In the genomic region with DNA sequence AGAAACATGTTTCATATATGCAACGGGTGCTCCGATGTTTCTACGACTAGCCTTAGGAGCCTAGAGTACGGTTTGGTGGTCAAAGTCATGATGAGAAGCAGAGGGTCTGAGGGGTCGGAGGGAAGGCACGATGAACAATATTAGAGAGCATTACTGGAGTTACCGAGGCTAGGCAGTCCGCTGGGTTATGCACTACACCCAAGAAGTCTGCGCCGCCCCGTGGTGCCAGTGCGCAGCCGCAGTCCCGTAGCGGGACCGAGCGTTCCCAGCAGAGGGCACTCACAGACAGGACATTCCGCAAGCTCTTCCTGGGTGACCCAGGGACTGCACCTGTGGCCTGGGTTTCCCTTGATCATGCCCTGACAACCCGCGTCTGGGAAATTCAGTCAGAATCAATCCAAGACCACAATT, we compare ENCODE assay signal across 8 mouse cellular contexts. TPM values are rescaled to one million over a fixed set of nuclear protein-coding genes. Genes with fewer than 3 reads are reported as not detected.
DNase-seq lines count a peak whose midpoint lies in the region; ATAC-seq and TF ChIP-seq lines count a peak whose summit lies in the region.

No protein-coding gene starts in this region.

- TF ChIP-seq POLR2A in bone marrow, adult 2 months (IDR thresholded peaks at IDR 0.05; ENCODE audit: borderline replicate concordance, control insufficient read depth, low read depth, low read length) = peak; percentile 71; the same call in 1 of the 2 replicates
- peak; percentile 60; the same call in 1 of the 2 replicates for TF ChIP-seq POLR2A in limb, embryonic 14.5 days (IDR thresholded peaks at IDR 0.05; ENCODE audit: borderline replicate concordance, extremely low read depth, insufficient read depth, insufficient read length)

- DNase-seq in 416B (ENCODE audit: low read depth) = peak; percentile 94
- peak; percentile 94 for DNase-seq in heart, adult 8-10 months (ENCODE audit: low spot score)
- peak; percentile 97 for DNase-seq in kidney, adult 9 months
- DNase-seq in limb, embryonic 14.5 days (ENCODE audit: low spot score) = peak; percentile 92
- DNase-seq in midbrain, postnatal 0 days (ENCODE audit: low spot score) = peak; percentile 93
- DNase-seq in spleen, postnatal 14 days (ENCODE audit: low spot score in 2 of 2) = peak; percentile 90 to 93

- peak overlapping the region; percentile 71 for H3K4me2 ChIP-seq in embryonic facial prominence, embryonic 15.5 days (replicated peaks)
- H3K4me2 ChIP-seq in limb, embryonic 14.5 days (replicated peaks; ENCODE audit: low read depth, low read length, severe bottlenecking) = peak overlapping the region; percentile 65
- peak overlapping the region; percentile 74 for H3K4me2 ChIP-seq in midbrain, postnatal 0 days (ENCODE audit: low read depth, low read length, poor library complexity, severe bottlenecking)

- H3K9ac ChIP-seq in embryonic facial prominence, embryonic 15.5 days = peak overlapping the region; percentile 35; the same call in 1 of the 2 replicates
- H3K9ac ChIP-seq in limb, embryonic 14.5 days (ENCODE audit: low read depth, low read length, severe bottlenecking) = peak overlapping the region; percentile 55
- peak overlapping the region; percentile 64 for H3K9ac ChIP-seq in midbrain, postnatal 0 days (replicated peaks; ENCODE audit: low read length, poor library complexity, severe bottlenecking)

- H3K36me3 ChIP-seq in embryonic facial prominence, embryonic 15.5 days = no peaks in the 10 kb centered on the region
- H3K36me3 ChIP-seq in limb, embryonic 14.5 days (ENCODE audit: control insufficient read depth, insufficient read depth, low read length) = no peaks in the 10 kb centered on the region
- H3K36me3 ChIP-seq in midbrain, postnatal 0 days (ENCODE audit: insufficient read depth, low read length) = no peaks in the 10 kb centered on the region

- peak overlapping the region; percentile 52 for H3K27ac ChIP-seq in bone marrow, adult 2 months (ENCODE audit: control insufficient read depth, insufficient read depth, low read depth, low read length, poor library complexity)
- peak overlapping the region; percentile 93 for H3K27ac ChIP-seq in embryonic facial prominence, embryonic 15.5 days (replicated peaks)
- peak overlapping the region; percentile 85 for H3K27ac ChIP-seq in limb, embryonic 14.5 days (replicated peaks; ENCODE audit: low read depth, low read length)
- peak overlapping the region; percentile 81 for H3K27ac ChIP-seq in midbrain, postnatal 0 days (ENCODE audit: low read depth, low read length)

- peak; percentile 99 for TF ChIP-seq CTCF in bone marrow, adult 2 months (IDR thresholded peaks at IDR 0.05; ENCODE audit: control insufficient read depth, insufficient read depth, low read length)
- TF ChIP-seq CTCF in midbrain, postnatal 0 days (IDR thresholded peaks at IDR 0.05) = peak; percentile 93

- no peaks in the 10 kb centered on the region for H3K9me3 ChIP-seq in embryonic facial prominence, embryonic 15.5 days (replicated peaks)
- no peaks in the 10 kb centered on the region for H3K9me3 ChIP-seq in limb, embryonic 14.5 days (ENCODE audit: control insufficient read depth, low read length)
- no peaks in the 10 kb centered on the region for H3K9me3 ChIP-seq in midbrain, postnatal 0 days (ENCODE audit: low read length)

- H3K4me3 ChIP-seq in bone marrow, adult 2 months (replicated peaks; ENCODE audit: control insufficient read depth, low read depth, low read length) = peak overlapping the region; percentile 93
- H3K4me3 ChIP-seq in embryonic facial prominence, embryonic 15.5 days (replicated peaks) = peak overlapping the region; percentile 52
- peak overlapping the region; percentile 39 for H3K4me3 ChIP-seq in limb, embryonic 14.5 days (replicated peaks; ENCODE audit: low read length)
- H3K4me3 ChIP-seq in midbrain, postnatal 0 days (ENCODE audit: low read depth, low read length) = peak overlapping the region; percentile 50

- peaks cover 1% of the 10 kb centered on the region for H3K4me1 ChIP-seq in bone marrow, adult 2 months (ENCODE audit: control insufficient read depth, insufficient read depth, low read length)
- 0 out of 2 replicates have a peak, but pooled peaks cover 3% of the 10 kb centered on the region for H3K4me1 ChIP-seq in embryonic facial prominence, embryonic 15.5 days
- H3K4me1 ChIP-seq in limb, embryonic 14.5 days (ENCODE audit: control insufficient read depth, insufficient read depth, low read length) = no peaks in the 10 kb centered on the region
- H3K4me1 ChIP-seq in midbrain, postnatal 0 days (ENCODE audit: insufficient read depth, low read length) = no peaks in the 10 kb centered on the region

- ATAC-seq in embryonic facial prominence, embryonic 15.5 days (ENCODE audit: insufficient number of reproducible peaks, low FRiP score, low TSS enrichment, low read depth) = peak; percentile 91
- ATAC-seq in limb, embryonic 14.5 days (ENCODE audit: low FRiP score, low read depth) = peak; percentile 89
- ATAC-seq in midbrain, postnatal 0 days (ENCODE audit: low FRiP score) = peak; percentile 94

- H3K27me3 ChIP-seq in embryonic facial prominence, embryonic 15.5 days = no peaks in the 10 kb centered on the region
- no peaks in the 10 kb centered on the region for H3K27me3 ChIP-seq in limb, embryonic 14.5 days (ENCODE audit: control insufficient read depth, insufficient read depth, low read length)
- no peaks in the 10 kb centered on the region for H3K27me3 ChIP-seq in midbrain, postnatal 0 days (ENCODE audit: insufficient read depth, low read length)

- under 1% methylated on average over 20 of the region's 20 CpGs for WGBS in bone marrow, adult 2 months
- under 1% methylated on average over 20 of the region's 20 CpGs for WGBS in embryonic facial prominence, embryonic 15.5 days
- WGBS in limb, embryonic 14.5 days = 1% methylated on average over 20 of the region's 20 CpGs
- WGBS in midbrain, postnatal 0 days = 1% methylated on average over 20 of the region's 20 CpGs

RNA-seq across cellular contexts. Expression of a gene that starts 42.9 kb away (rescaled TPM):
- 8.6 and 13.6 TPM in 2 replicates for polyA plus RNA-seq in bone marrow, adult 2 months (2011; ENCODE audit: insufficient read depth, insufficient read length, low replicate concordance, missing spikeins)
- 22.2 and 23.9 TPM in 2 replicates for polyA plus RNA-seq in embryonic facial prominence, embryonic 15.5 days (2015; fragmentation: Nextera tagmentation; extraction: Ambion mirVana)
- total RNA-seq in heart, adult 8-10 months (2022) = 10 to 100 TPM in 2 of 4 experiments, 1 to 10 TPM in 2; 9.4 to 15.2 (median 11.6) TPM
- polyA plus RNA-seq in limb, embryonic 14.5 days (2012; rRNA removed) = 29.1 and 29.8 TPM in 2 replicates
- 28.1 and 28.8 TPM in 2 replicates for polyA plus RNA-seq in limb, embryonic 14.5 days (2014; fragmentation: Nextera tagmentation; extraction: Ambion mirVana)
- total RNA-seq in midbrain, postnatal 0 days (2014; rRNA removed) = 4.1 and 5.1 TPM in 2 replicates
- 3.6 and 3.7 TPM in 2 replicates for polyA plus RNA-seq in midbrain, postnatal 0 days (2015; fragmentation: Nextera tagmentation; extraction: Ambion mirVana)

RNA-seq across cellular contexts. Expression of a gene that starts 56.8 kb away (rescaled TPM):
- polyA plus RNA-seq in bone marrow, adult 2 months (2011; ENCODE audit: insufficient read depth, insufficient read length, low replicate concordance, missing spikeins) = 12.6 and 23.1 TPM in 2 replicates
- 33.2 TPM in 2 replicates for polyA plus RNA-seq in embryonic facial prominence, embryonic 15.5 days (2015; fragmentation: Nextera tagmentation; extraction: Ambion mirVana)
- 10 to 100 TPM; 11.0 to 13.4 (median 12.0) TPM for total RNA-seq in heart, adult 8-10 months (2022)
- 25.6 and 25.8 TPM in 2 replicates for polyA plus RNA-seq in limb, embryonic 14.5 days (2012; rRNA removed)
- 27.5 and 32.9 TPM in 2 replicates for polyA plus RNA-seq in limb, embryonic 14.5 days (2014; fragmentation: Nextera tagmentation; extraction: Ambion mirVana)
- total RNA-seq in midbrain, postnatal 0 days (2014; rRNA removed) = 7.3 and 11.4 TPM in 2 replicates
- polyA plus RNA-seq in midbrain, postnatal 0 days (2015; fragmentation: Nextera tagmentation; extraction: Ambion mirVana) = 6.3 and 7.0 TPM in 2 replicates

Comparison
In these comparisons a context has a peak if more than half of its experiments do, and no peak if none do; other contexts are left out.
1. Peak in every context shown above with its lines: DNase-seq, ATAC-seq, H3K4me3 ChIP-seq and H3K27ac ChIP-seq.
2. H3K4me3 ChIP-seq: peak in every context shown above with its lines; median percentile 93 in bone marrow, adult 2 months; 52 in embryonic facial prominence, embryonic 15.5 days; 50 in midbrain, postnatal 0 days; 39 in limb, embryonic 14.5 days.